Mouse (Mus musculus) embryonic facial prominence, embryonic 15.5 days (tissue): ENCODE measurements around the gene Adamts20. TPM values are rescaled to one million over a fixed set of nuclear protein-coding genes. Genes with fewer than 3 reads are reported as not detected.

Experiments used
- ATAC-seq: fragments of 200-750 bp; cut with Nextera tagmentation; 2 replicates; pipeline ENCODE4 v1.8.0; 2017; ENCODE audit warnings: low read depth, moderate TSS enrichment; ENCODE audit not compliant: insufficient number of reproducible peaks, low FRiP score, low TSS enrichment
- H3K27ac ChIP-seq: fragments of 300-500 bp; sonication (generic); replicated peaks from 2 replicates; pipeline ENCODE4 v1.5.1; 2015; ENCODE audit warnings: mild to moderate bottlenecking, inconsistent platforms
- H3K27me3 ChIP-seq: fragments of 300-500 bp; sonication (generic); 2 replicates; pipeline ENCODE4 v1.6.1; 2015; ENCODE audit warnings: inconsistent platforms
- H3K36me3 ChIP-seq: fragments of 300-500 bp; sonication (generic); 2 replicates; pipeline ENCODE4 v1.6.1; 2015; ENCODE audit warnings: mild to moderate bottlenecking, inconsistent platforms
- H3K4me1 ChIP-seq: fragments of 300-500 bp; sonication (generic); 2 replicates; pipeline ENCODE4 v1.6.1; 2015; ENCODE audit warnings: inconsistent platforms
- H3K4me2 ChIP-seq: fragments of 300-500 bp; sonication (generic); replicated peaks from 2 replicates; pipeline ENCODE4 v1.6.1; 2015; ENCODE audit warnings: mild to moderate bottlenecking, inconsistent platforms
- H3K4me3 ChIP-seq: fragments of 300-500 bp; sonication (generic); replicated peaks from 2 replicates; pipeline ENCODE4 v1.5.1; 2015; ENCODE audit warnings: mild to moderate bottlenecking, inconsistent platforms
- H3K9ac ChIP-seq: fragments of 300-500 bp; sonication (generic); 2 replicates; pipeline ENCODE4 v1.6.1; 2015; ENCODE audit warnings: inconsistent platforms
- H3K9me3 ChIP-seq: fragments of 300-500 bp; sonication (generic); replicated peaks from 2 replicates; pipeline ENCODE4 v1.6.1; 2016; ENCODE audit warnings: inconsistent platforms
- WGBS: fragments of 180-500 bp; shearing (Covaris S2); methylation state at CpG from one replicate; pipeline ENCODE4 v1.1.7; 2015; 5-methylcytosine and 5-hydroxymethylcytosine counted together
- polyA plus RNA-seq: library from polyadenylated mRNA; unstranded; fragments of >200 nt; fragmentation: Nextera tagmentation; extraction: Ambion mirVana; gene quantifications from 2 replicates; pipeline ENCODE4 v1.2.1, GENCODE M21; 2015

Gene Adamts20
- polyA plus RNA-seq, 1 experiment from 2014 or later, result 8.7 TPM

- 54% methylated on average over 3 of the region's 3 CpGs for WGBS
- no peak for ATAC-seq
These were observed 177.7 kb downstream of the Adamts20 start for GRCm38 (mm10) chr15:94287495-94287894.

GRCm38 (mm10) chr15:94276418-94276817 lies 188.8 kb downstream of the Adamts20 start:
- Histone ChIP-seq H3K4me2 (no peak overlapping the region), H3K27me3 (no peaks in the 10 kb centered on the region), H3K27ac (no peak overlapping the region), H3K9ac (no peak overlapping the region), H3K4me1 (peaks cover 4% of the 10 kb centered on the region; the same call in 1 of the 2 replicates), H3K9me3 (no peaks in the 10 kb centered on the region), H3K36me3 (no peaks in the 10 kb centered on the region), H3K4me3 (no peak overlapping the region)
- 45% methylated on average over 8 of the region's 8 CpGs for WGBS
- ATAC-seq, result peak; percentile 34

More at GRCm38 (mm10) chr15:94287495-94287894, 177.7 kb downstream of the Adamts20 start:
- Histone ChIP-seq H3K9me3 (no peaks in the 10 kb centered on the region), H3K36me3 (no peaks in the 10 kb centered on the region), H3K4me1 (no peaks in the 10 kb centered on the region), H3K4me2 (no peak overlapping the region), H3K27ac (no peak overlapping the region), H3K9ac (no peak overlapping the region), H3K4me3 (no peak overlapping the region), H3K27me3 (no peaks in the 10 kb centered on the region)

GRCm38 (mm10) chr15:94265630-94266029 lies 199.6 kb downstream of the Adamts20 start:
- no peaks in the 10 kb centered on the region for H3K9me3 ChIP-seq
- 28% methylated on average over 10 of the region's 10 CpGs for WGBS
- ATAC-seq, result no peak
- no peak overlapping the region for H3K9ac ChIP-seq
- no peak overlapping the region for H3K4me2 ChIP-seq
- no peaks in the 10 kb centered on the region for H3K36me3 ChIP-seq
- H3K4me1 ChIP-seq, result 0 out of 2 replicates have a peak, but pooled peaks cover 6% of the 10 kb centered on the region
- H3K27me3 ChIP-seq, result no peaks in the 10 kb centered on the region
- H3K4me3 ChIP-seq, result no peak overlapping the region
- H3K27ac ChIP-seq, result no peak overlapping the region

- no peaks in the 10 kb centered on the region for H3K36me3 ChIP-seq
- H3K4me1 ChIP-seq, result 0 out of 2 replicates have a peak, but pooled peaks cover 6% of the 10 kb centered on the region
- no peak for ATAC-seq
- no peak overlapping the region for H3K4me2 ChIP-seq
- H3K4me3 ChIP-seq, result no peak overlapping the region
- H3K27me3 ChIP-seq, result no peaks in the 10 kb centered on the region
- H3K27ac ChIP-seq, result no peak overlapping the region
- no peak overlapping the region for H3K9ac ChIP-seq
- no peaks in the 10 kb centered on the region for H3K9me3 ChIP-seq
- 70% methylated on average over 6 of the region's 6 CpGs for WGBS
These were observed 200.7 kb downstream of the Adamts20 start for GRCm38 (mm10) chr15:94264497-94264879.

- H3K36me3 ChIP-seq, result no peaks in the 10 kb centered on the region
- WGBS, result 61% methylated on average over 8 of the region's 8 CpGs
- H3K9ac ChIP-seq, result no peak overlapping the region
- no peaks in the 10 kb centered on the region for H3K27me3 ChIP-seq
- no peak for ATAC-seq
- 0 out of 2 replicates have a peak, but pooled peaks cover 6% of the 10 kb centered on the region for H3K4me1 ChIP-seq
- H3K4me2 ChIP-seq, result no peak overlapping the region
- no peak overlapping the region for H3K27ac ChIP-seq
- no peaks in the 10 kb centered on the region for H3K9me3 ChIP-seq
- H3K4me3 ChIP-seq, result no peak overlapping the region
These were observed 201.2 kb downstream of the Adamts20 start for GRCm38 (mm10) chr15:94263866-94264496.

- Histone ChIP-seq H3K9me3 (no peaks in the 10 kb centered on the region), H3K4me1 (0 out of 2 replicates have a peak, but pooled peaks cover 6% of the 10 kb centered on the region), H3K4me3 (no peak overlapping the region), H3K36me3 (no peaks in the 10 kb centered on the region), H3K9ac (no peak overlapping the region), H3K4me2 (no peak overlapping the region), H3K27me3 (no peaks in the 10 kb centered on the region), H3K27ac (no peak overlapping the region)
- 54% methylated on average over 10 of the region's 10 CpGs for WGBS
- no peak for ATAC-seq
These were observed 202.0 kb downstream of the Adamts20 start for GRCm38 (mm10) chr15:94263241-94263640.

GRCm38 (mm10) chr15:94259497-94259896 lies 205.7 kb downstream of the Adamts20 start:
- H3K36me3 ChIP-seq, result no peaks in the 10 kb centered on the region
- no peaks in the 10 kb centered on the region for H3K9me3 ChIP-seq
- H3K27ac ChIP-seq, result no peak overlapping the region
- no peak overlapping the region for H3K4me3 ChIP-seq
- peaks cover 7% of the 10 kb centered on the region; the same call in 1 of the 2 replicates for H3K4me1 ChIP-seq
- H3K27me3 ChIP-seq, result no peaks in the 10 kb centered on the region
- no peak overlapping the region for H3K4me2 ChIP-seq
- no peak overlapping the region for H3K9ac ChIP-seq
- WGBS, result 94% methylated on average over 4 of the region's 4 CpGs
- ATAC-seq, result no peak

GRCm38 (mm10) chr15:94255538-94255937 lies 209.7 kb downstream of the Adamts20 start:
- 91% methylated on average over 5 of the region's 5 CpGs for WGBS
- H3K9me3 ChIP-seq, result no peaks in the 10 kb centered on the region
- no peak overlapping the region for H3K4me3 ChIP-seq
- no peaks in the 10 kb centered on the region for H3K27me3 ChIP-seq
- no peak overlapping the region for H3K27ac ChIP-seq
- H3K4me1 ChIP-seq, result peaks cover 9% of the 10 kb centered on the region; the same call in 1 of the 2 replicates
- no peak for ATAC-seq
- H3K4me2 ChIP-seq, result no peak overlapping the region
- no peak overlapping the region for H3K9ac ChIP-seq
- no peaks in the 10 kb centered on the region for H3K36me3 ChIP-seq

GRCm38 (mm10) chr15:94254861-94255516 lies 210.2 kb downstream of the Adamts20 start:
- Histone ChIP-seq H3K27me3 (no peaks in the 10 kb centered on the region), H3K4me2 (no peak overlapping the region), H3K9me3 (no peaks in the 10 kb centered on the region), H3K4me3 (no peak overlapping the region), H3K4me1 (peaks cover 9% of the 10 kb centered on the region; the same call in 1 of the 2 replicates), H3K27ac (no peak overlapping the region), H3K36me3 (no peaks in the 10 kb centered on the region), H3K9ac (no peak overlapping the region)
- 72% methylated on average over 3 of the region's 3 CpGs for WGBS
- ATAC-seq, result no peak

GRCm38 (mm10) chr15:94254091-94254860 lies 210.9 kb downstream of the Adamts20 start:
- no peak for ATAC-seq
- Histone ChIP-seq H3K4me3 (no peak overlapping the region), H3K27ac (no peak overlapping the region), H3K4me1 (peaks cover 9% of the 10 kb centered on the region; the same call in 1 of the 2 replicates), H3K4me2 (no peak overlapping the region), H3K9me3 (no peaks in the 10 kb centered on the region), H3K36me3 (no peaks in the 10 kb centered on the region), H3K9ac (no peak overlapping the region), H3K27me3 (no peaks in the 10 kb centered on the region)
- WGBS, result 67% methylated on average over 14 of the region's 14 CpGs
